Comparison of ENCODE assay signal across 18 mouse cellular contexts in genomic region chr6:86583141-86583540, GRCm38 (mm10). TPM values are rescaled to one million over a fixed set of nuclear protein-coding genes. Genes with fewer than 3 reads are reported as not detected.
"Had no signal": no experiment of that assay in that cellular context is flagged by ENCODE, and none has a peak within 500 bp of the region (broad histone marks: within the 10 kb centered on the region; RNA-seq: fewer than 3 reads in every experiment).

No protein-coding gene starts in this region.

- H3K27ac ChIP-seq: limb, embryonic 13.5 days; liver, embryonic 13.5 days; midbrain, embryonic 10.5 days; neural tube, embryonic 12.5 days; neural tube, embryonic 15.5 days; stomach, postnatal 0 days had no signal

- DNase-seq: kidney, adult 18-20 months; kidney, adult 9 months; kidney, postnatal 14 days; left cerebral cortex, postnatal 4 days; liver, embryonic 13.5 days; lung, embryonic 14.5 days; midbrain, embryonic 14.5 days; right cerebral cortex, adult 18-20 months; right cerebral cortex, postnatal 14 days; right cerebral cortex, postnatal 4 days; thymus, postnatal 25 days had no signal

- H3K36me3 ChIP-seq: limb, embryonic 13.5 days; liver, embryonic 13.5 days; midbrain, embryonic 10.5 days; neural tube, embryonic 12.5 days; neural tube, embryonic 15.5 days had no signal

- H3K4me3 ChIP-seq: limb, embryonic 13.5 days; liver, embryonic 13.5 days; megakaryocyte, embryonic 14.5 days; midbrain, embryonic 10.5 days; neural tube, embryonic 12.5 days; neural tube, embryonic 15.5 days had no signal

RNA-seq across cellular contexts. Expression of gene Asprv1, which starts 44.8 kb away (rescaled TPM):
- total RNA-seq: liver, adult 2 months had no signal
